Mouse (Mus musculus) megakaryocyte progenitor cell, adult 5-6 weeks (primary cell): ENCODE results near the gene Ppp4r3a. TPM values are rescaled to one million over a fixed set of nuclear protein-coding genes. Genes with fewer than 3 reads are reported as not detected.
A peak's percentile ranks its signal among the peaks of the same experiment; 100 is the strongest.
"Not testable (repeated sequence)": the region's sequence is repeated elsewhere in the genome, so short reads cannot be mapped to it uniquely, and the experiment has no call there.

Source experiments
- ATAC-seq: replicated peaks from 2 replicates; pipeline ENCODE4 v1.8.0; 2016; ENCODE audit warnings: mild to moderate bottlenecking, moderate TSS enrichment, inconsistent platforms; ENCODE audit not compliant: poor library complexity
- total RNA-seq, 2 experiments: library from RNA; stranded (forward) in 1 of 2; stranded (reverse) in 1 of 2; fragments of 157-497, 149-512 nt in 1 of 2; fragments of 200-1000 nt in 1 of 2; gene quantifications; 2 replicates each; pipeline versions ENCODE4 v1.2.3 to v1.2.4; 2015 to 2017

Gene Ppp4r3a
- total RNA-seq, 2 experiments from 2014 or later: 114 to 116 TPM

DNA sequence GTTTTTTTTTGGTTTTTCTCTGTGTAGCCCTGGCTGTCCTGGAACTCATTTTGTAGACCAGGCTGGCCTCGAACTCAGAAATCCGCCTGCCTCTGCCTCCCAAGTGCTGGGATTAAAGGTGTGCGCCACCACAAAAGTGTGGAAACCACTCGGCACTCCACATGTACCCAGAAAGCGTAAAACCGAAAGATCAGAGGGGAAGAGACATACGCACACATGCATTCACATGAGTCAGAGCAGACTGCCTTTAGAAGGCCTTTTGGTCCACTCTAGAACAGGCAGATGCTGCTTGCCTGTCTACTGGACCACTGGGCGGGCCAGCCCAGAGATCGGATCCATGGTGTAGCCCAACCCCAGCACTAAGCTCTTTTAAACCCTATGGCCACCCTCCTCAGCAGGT is 69.8 kb downstream of the Ppp4r3a start:
- ATAC-seq: not testable (repeated sequence)

DNA sequence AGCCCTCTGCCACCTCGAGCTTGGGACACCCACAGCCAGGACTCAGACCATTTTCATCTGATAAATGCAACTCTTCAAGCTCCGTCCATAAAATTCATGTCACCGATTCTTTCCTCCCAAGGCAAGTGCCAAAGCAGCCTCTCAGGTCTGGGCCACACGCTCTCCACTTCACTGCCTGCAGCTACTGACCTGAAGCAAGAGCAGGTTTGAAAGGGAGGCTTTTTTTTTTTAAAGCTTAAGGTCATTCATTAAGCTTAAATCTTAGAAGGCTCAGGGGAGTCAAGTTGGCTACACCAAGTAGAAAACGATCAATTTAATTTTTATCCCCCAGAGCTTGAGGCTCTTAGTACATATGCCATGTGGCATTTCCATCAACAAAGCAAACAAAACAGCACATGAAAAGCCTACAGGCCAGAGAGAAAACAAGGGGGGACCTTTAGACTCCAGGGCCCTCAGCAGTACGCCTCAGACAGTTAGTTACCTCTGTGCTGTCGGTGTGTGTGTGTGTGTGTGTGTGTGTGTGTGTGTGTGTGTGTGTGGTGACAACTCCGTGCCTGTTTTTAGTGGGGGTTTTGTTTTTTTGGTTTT is 70.3 kb downstream of the Ppp4r3a start:
- no peak for ATAC-seq

DNA sequence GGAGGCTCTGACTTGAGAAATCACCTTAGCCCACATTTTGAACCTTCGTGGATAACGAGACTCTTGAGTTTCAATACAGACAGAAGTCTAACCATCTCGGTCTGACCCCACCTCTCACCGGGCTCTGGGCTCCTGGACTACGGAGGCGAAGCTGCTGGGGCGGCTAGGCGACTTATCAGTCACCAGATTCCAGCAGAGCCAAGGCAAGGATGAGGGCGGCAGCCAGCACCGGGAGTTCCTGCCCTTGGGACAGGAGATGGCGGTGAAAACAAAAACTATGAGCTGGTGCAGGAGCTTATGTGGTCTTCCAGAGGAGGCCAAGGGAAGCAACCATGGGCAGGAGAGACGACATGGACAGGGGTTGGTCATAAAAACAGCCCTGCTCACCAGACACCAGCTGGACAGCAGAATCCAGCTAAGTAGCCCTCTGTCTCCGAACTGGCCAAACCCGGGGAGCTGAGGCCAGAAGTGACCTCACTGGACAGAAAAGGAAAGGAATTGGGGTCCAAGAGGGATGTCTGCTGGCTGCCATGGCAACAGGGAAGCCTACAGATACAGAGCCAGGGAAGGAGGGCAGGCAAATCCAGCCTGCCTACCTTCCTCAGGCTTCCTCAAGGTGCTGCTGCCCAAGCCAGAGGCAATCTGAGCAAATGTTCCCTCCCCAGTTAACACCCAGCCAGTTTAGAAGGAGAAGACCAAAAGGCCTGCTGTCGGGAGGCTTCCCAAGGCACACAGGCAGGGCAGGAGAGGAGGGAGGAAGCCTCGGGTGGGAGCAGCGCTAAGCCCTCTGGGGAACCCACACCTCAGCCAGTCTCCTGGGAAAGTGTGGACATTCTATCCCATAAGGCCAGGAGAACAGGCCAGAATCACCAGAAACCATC is 71.1 kb downstream of the Ppp4r3a start:
- ATAC-seq: no peak

DNA sequence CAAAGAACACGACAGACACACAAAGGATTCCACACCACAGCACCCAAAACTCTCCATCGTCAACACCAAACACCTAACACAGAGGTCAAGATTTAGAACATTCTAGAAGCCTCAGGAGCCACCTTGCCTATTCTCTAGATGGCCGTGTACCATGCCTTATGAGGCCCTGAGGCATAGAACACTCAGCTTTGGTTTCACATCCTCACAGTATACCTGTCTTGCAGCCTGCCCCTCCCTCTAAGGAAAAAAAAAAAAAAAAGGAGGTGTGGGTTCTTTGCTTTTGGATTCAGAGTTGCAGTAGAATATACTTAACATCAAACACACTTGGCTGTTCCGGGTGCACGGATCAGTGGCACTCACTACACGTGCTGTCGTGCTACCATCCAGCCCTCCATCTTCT is 72.5 kb downstream of the Ppp4r3a start:
- ATAC-seq: no peak

DNA sequence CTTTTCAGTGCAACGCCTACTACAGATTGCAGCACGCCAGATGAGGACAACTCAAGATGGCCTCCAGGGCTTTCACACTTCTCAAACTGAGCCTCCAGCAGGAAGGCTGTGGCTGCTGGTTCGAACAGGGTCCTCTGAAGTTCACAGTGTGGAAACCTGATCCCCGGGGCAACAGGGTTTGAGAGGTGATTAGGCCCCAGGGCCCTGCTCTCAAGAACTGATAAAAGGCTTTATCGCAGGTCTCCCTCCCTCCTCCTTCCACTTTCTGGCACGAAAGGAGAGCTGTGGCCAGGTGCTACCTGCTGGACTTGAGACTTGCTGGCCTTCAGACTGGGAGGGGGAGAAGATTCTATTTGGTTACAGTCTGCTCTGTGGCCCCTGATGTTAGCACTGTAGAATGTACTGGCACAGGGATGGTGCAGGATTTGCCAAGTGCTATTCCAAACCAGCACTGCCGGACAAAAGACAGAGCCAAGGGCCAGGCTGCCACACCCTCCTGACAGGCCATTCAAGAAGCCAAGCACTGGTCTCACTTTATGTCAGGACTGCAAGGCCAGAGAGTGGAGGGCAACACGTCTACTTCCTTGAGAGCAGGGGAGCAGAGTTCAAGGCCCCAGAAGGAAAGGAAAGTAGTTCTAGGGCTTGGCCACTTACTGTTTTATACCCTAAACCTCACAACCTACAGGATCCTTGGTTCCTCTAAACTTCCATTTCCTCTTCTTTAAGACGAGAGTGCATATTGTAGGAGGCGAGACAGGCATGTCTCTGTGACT is 73.2 kb downstream of the Ppp4r3a start:
- ATAC-seq: peak; percentile 24

DNA sequence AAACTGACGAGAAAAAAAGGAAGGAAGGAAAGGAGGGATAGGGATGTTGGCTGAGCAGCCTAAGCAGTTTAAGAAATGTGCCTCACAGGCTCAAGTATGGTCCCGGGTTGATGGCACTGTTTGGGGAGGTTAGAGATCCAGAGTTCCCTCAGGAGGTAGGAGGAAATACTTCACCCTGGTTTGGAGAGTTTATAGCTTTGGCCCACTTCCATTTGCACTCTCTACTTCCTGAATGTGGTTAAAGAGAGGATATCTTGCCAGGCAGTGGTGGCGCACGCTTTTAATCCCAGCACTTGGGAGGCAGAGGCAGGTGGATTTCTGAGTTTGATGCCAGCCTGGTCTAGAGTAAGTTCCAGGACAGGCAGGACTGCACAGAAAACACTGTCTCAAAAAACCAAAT is 74.3 kb downstream of the Ppp4r3a start:
- ATAC-seq: no peak

DNA sequence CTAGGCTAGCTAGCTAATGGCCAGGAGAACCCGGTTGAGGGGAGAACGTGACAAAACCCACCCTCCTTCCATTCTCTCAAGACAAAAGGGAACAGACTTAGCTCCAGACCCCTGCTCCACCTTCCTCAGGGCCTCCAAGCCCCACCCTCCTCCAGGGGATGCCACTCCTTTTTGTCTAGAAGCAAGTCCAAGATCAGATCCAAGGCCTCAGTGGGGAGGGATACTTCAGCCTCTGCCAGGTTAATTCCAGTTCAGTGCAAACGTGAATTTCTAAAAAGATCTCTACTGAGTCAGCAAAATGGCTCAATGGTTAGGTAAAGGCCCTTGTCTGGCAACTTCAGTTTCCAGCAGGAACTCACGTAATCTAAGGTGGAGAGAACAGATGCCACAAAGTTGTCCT is 74.9 kb downstream of the Ppp4r3a start:
- ATAC-seq: no peak

DNA sequence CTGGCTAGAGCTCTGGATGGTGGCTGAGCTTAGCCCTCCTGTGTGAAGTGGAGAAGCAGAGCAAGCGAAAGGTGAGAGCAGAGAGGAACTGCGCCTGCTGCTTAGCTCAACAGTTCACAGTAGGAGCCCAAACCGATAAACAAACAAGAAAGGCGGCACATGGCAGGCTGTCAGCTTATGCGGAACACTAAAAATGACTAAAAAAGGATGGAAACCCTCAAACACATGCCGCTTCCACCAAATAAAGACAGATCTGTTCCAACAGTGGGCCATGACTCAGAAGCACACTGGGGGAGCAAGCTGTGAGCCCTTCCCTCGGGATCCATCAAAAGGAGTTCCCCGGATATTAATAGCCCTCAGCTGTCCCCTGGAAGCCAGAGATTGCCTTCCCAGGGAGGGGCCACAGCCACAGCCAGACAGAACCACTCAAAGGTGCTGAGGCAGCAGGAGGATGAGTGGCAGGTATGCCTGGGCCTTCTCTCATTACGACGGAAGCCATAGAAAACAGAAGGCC is 75.5 kb downstream of the Ppp4r3a start:
- ATAC-seq: no peak

DNA sequence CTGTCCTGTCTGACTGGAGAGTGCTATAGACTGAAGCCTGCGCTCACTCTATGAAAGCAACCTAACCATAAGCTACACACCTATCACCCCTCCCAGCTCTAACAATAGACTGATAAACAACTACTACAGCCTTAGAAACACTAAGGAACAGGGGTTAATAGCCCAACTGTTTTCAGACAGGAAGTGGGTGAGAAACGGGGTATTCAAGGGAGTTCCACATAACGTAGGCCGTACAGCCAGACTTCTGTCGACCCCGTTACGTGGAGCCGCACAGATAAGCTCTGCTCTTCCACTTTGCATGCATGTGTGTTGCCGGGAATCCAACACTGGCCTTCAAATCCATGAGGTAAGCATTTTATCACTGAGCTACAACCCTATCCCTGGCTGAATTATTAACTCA is 76.1 kb downstream of the Ppp4r3a start:
- ATAC-seq: peak; percentile 16; the same call in 1 of the 2 replicates

DNA sequence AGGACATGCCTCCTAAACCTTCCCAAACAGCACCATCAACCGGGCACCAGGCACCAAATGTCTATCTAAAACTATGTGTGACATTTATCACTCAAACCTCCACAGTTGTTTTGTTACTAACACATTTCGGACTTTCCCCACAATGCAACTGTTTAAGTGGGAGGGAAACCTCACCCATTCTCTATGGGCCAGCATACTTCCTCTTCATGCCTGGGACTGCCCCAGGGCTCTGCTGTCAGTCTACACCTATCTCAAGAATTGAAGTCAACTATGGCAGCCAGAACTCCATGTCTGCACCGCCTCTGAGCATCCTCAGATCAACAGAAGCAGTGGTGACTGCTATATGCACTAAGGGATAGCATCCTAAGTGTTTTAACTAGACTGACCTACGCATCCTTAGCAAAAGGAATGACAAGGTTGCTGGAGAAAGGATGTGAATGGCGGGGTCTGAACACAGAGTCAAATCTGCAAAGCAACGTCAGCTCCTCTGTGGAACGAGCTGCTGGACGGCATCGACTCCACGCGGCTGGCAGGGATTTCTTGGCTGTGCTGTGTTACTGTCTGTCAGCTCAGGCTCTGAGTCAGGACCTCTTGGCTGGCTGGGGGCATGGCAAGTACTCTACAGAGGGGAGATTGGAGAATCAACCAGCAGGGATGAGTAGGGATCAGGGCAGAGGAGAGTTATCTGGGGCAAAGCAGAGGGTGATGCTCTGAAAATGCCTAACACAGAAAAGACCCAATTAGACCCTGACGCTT is 77.7 kb downstream of the Ppp4r3a start:
- peak; percentile 33; the same call in 1 of the 2 replicates for ATAC-seq

DNA sequence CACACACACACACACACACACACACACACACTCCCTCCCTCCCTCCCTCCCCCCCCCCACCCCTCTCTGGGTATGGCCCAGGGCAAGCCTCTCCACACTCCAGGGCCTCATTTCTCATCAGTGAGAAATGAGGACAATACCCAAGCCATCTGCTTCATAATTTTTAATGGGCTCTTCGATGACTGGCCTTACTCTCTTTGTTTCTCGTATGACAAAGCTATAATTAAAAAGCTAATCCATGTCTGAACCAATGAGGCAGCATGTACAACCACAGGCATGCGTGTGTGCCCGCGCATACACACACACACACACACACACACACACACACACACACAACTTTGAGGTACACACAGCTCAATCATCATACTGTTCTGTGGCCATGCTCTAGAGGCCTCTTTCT is 78.5 kb downstream of the Ppp4r3a start:
- ATAC-seq: no peak

DNA sequence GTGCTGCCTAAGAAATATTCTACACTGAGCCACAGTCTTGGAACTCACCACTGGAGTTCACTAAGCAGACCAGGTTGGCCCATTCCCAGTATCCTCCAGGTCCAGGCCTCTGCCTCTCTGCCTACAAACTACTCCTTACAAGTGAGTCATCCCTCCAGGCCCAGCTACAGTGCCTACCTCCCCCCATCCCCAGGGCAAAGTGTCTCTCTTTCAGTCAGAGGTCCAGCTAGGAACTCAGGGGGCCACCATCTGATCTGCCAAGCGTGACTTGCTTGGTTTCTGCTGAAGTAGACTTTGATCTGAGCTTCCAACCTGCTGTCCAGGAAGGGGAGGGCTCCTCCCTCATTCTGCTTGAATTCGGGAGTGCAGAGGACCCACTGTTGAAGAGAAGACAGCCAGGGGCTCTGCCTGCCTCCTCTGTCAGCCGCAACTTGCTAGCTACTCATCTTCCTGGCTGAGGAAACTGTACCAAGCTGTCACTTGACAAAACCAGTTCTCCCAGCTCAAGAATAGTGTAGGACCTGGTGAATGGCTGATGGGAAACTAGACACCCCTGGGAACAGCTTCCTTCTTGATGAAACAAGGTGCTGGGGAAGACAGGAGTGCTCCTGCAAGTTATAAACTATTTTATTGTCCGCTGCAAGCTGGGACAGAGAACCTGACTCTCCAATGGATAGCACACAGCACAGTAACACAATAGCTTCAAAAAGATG is 80.5 kb downstream of the Ppp4r3a start:
- no peak for ATAC-seq

DNA sequence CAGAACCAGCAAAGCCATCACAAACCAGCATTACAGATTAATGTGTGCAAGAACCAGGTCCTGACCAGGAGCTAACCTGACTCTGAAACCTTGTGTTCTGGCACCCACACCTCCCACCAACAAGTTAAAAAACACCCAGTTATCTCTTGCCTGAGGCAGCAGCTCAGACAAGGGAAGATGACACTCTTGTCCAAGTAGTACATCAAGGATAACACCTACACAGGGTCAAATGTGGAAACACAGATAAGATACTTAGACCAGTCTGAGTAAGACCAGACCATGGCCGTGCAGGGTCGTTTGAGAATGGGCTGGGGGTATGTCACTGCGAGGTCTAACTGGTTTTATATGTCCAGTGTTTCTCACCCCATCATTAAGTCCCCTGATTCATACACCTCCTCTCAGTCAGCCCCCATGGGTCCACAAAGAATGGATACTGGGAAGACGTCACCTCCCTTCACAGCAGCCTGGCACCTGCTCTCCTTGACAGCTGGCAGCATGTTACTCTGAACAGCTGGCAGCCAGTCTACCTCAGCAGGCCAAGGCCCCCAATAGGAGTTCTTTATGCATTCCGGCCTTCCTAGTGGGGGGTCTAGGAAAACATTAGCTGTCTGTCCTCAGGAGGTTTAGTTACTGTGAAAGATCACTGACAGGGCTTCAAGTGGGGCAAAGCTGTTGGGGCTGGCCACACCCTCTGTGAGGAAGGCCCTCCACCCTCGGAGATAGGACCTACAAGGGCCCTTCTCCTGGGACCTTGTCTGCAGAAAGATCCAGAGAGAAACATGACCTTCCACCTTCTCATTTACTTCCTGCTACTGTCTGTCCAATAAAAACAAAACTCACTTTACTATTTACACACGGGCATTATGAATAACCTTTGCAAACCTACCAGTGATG is 84.2 kb downstream of the Ppp4r3a start:
- peak; percentile 45 for ATAC-seq

DNA sequence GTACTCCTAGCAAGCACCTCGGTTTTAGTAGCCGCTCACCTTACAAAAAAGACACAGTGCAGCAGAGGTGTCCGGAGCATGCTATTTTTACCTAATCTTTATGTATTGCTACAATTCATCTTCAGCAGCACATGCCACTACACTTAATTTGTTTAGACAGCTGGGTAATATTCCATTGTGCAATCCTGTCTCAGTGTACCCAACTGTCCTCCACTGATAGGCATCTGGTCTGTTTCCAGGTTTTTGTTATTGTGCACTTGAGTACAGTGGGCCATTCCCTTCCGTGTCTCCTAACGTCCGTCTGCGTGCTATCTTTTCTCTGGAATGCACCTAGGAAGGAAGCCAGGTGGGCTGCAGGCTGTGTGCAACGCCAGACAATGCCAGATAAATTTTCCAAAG is 84.9 kb downstream of the Ppp4r3a start:
- 0 out of 2 replicates have a peak, but pooled peaks have one; percentile 5 for ATAC-seq

DNA sequence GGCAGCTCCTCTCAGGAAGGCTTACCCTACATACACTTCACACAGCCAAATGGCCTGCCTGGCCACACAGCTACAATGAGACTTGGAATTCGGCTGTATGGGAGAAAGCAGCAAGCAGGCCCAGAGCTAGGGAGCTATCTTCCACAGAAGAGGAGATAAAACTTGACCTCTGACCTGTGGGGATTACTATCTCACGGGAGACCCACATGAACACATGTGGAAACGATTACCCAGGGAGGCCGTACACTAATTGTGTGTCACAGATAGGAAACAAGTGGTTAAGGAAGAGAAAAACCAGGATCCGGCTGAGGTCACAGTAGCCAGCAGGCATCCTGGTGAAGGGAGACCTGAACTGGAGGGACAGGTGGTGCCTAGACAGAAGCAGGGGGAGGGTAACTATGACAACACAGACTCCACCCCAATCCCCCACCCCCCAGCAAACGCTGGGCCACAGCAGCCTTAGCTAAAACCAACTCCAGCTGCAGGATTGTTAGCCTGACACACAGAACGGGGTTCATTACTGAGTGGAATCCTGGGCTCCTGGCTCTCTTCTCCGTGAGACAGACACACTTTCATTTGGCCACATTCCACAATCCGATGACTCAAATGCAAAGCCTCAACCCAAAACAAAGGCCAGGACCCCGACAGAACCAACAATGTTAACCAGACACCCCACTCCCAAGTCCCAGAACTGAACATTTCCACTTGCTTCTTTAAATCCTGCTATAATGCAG is 85.5 kb downstream of the Ppp4r3a start:
- no peak for ATAC-seq

DNA sequence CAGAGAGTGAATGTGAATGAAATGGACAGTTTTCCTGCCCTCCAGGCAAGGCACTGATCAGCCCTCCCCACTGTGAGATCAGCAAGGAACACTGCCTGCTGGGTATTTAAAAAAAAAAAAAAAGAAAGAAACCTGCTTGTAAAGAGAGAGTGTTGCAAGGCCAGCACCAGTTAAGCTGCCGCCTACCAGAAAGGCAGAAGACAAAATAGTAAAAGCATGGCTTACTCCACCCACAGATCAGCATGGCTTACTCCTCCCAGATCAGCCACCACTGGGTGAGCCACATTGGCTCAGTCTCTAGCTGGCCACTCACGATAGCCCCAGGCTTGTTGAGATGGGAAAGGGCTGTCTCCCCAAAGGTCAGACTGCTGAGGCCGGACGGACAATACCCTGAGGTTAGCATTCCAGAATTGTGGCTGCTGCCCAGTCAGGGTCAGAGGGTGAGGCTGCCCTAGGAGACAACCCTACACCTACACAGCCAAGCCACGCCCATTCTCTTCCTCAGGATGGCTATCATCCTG is 87.1 kb downstream of the Ppp4r3a start:
- ATAC-seq: peak; percentile 50

DNA sequence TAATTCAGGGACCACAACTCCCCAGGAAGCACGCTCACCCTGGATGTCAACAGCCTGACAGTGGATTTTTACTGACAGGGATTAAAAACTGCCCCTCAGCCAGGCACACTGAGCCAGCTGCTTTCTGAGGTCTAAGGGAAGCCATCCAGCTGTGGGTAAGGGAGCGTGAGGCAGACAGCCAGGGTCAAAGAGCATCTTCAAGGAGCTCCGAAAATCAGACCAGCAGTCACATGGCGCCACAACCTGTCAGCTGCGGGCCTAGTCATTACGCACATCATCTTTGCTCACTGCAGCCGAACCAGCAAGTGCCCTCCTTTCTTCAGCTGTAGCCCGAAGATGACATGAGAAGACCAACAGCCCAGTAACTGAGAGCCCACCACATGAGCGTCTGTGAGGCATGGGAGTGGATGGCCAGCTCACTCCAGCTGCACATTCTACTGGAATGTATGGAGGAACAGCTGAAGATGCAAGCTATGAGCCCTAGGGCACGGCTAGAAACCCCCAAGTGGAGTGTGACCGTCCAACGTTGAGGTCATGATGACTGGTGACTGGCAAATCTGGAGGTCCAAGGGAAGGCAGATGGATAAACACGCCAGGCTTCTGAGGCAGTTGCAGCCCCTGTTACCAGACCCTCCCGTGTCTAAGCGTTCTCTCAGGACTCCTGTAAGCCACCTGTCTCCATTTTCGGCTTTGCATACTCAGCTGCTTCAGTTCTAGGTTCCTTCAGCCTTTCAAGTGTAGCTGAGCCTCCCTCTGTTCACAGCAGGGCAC is 87.7 kb downstream of the Ppp4r3a start:
- no peak for ATAC-seq
